Mouse (Mus musculus) liver, embryonic 15.5 days (tissue): ENCODE measurements at regions not wholly inside any gene's neighbourhood (a gene's known extent, or its start where the extent isn't known, plus 50 kb on each side); places are given as distances from the start of the nearest gene placed in this dataset.

Experiments used
- ATAC-seq: fragments of 200-750 bp; cut with Nextera tagmentation; 2 replicates; pipeline ENCODE4 v1.8.0; 2017; ENCODE audit warnings: moderate number of reproducible peaks, mild to moderate bottlenecking, moderate library complexity; ENCODE audit not compliant: insufficient read depth
- H3K27ac ChIP-seq: fragments of 300-500 bp; sonication (generic); replicated peaks from 2 replicates; pipeline ENCODE4 v1.5.1; 2015; ENCODE audit warnings: mild to moderate bottlenecking, inconsistent platforms
- H3K27me3 ChIP-seq: fragments of 300-500 bp; sonication (generic); 2 replicates; pipeline ENCODE4 v1.6.1; 2015; ENCODE audit warnings: mild to moderate bottlenecking, inconsistent platforms
- H3K36me3 ChIP-seq: fragments of 300-500 bp; sonication (generic); replicated peaks from 2 replicates; pipeline ENCODE4 v1.6.1; 2015; ENCODE audit warnings: moderate library complexity, mild to moderate bottlenecking, inconsistent platforms
- H3K4me1 ChIP-seq: fragments of 300-500 bp; sonication (generic); replicated peaks from 2 replicates; pipeline ENCODE4 v1.6.1; 2015; ENCODE audit warnings: inconsistent platforms
- H3K4me2 ChIP-seq: fragments of 300-500 bp; sonication (generic); 2 replicates; pipeline ENCODE4 v1.6.1; 2015; ENCODE audit warnings: moderate library complexity, mild to moderate bottlenecking, inconsistent platforms
- H3K4me3 ChIP-seq: fragments of 300-500 bp; sonication (generic); replicated peaks from 2 replicates; pipeline ENCODE4 v1.5.1; 2015; ENCODE audit warnings: mild to moderate bottlenecking, inconsistent platforms
- H3K9ac ChIP-seq: fragments of 300-500 bp; sonication (generic); 2 replicates; pipeline ENCODE4 v1.6.1; 2015; ENCODE audit warnings: moderate library complexity, mild to moderate bottlenecking, inconsistent platforms
- H3K9me3 ChIP-seq: fragments of 300-500 bp; sonication (generic); replicated peaks from 2 replicates; pipeline ENCODE4 v1.6.1; 2016; ENCODE audit warnings: inconsistent platforms
- WGBS: fragments of 180-500 bp; shearing (Covaris S2); methylation state at CpG from one replicate; pipeline ENCODE4 v1.1.7; 2015; ENCODE audit warnings: mixed read lengths; ENCODE audit not compliant: insufficient replicate concordance; 5-methylcytosine and 5-hydroxymethylcytosine counted together

DNA sequence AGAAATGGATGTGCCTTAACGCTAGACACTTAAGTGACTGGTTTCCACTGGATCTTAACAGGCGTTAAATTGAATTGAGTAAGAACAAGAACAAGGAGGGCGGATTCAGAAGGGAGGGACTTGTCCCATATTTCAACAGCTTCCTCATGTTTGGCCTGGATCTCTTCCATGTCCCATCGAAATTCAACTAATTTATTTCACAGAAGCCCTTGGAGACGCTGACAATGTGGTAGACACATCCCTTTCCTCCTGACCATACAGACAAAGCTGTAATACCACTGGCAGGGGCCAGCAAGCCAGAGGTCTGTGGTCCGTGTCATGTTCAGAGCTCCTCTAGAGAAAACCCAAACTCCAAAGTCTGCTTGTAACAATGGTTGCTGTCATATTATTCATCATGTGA is 147.2 kb downstream of the Dact1 start:
- no peaks in the 10 kb centered on the region for H3K4me1 ChIP-seq
- H3K27me3 ChIP-seq = no peaks in the 10 kb centered on the region
- H3K27ac ChIP-seq = no peak overlapping the region
- ATAC-seq = no peak
- H3K9ac ChIP-seq = no peak overlapping the region
- WGBS = 64% methylated on average over 6 of the region's 6 CpGs
- no peaks in the 10 kb centered on the region for H3K9me3 ChIP-seq
- H3K4me3 ChIP-seq = no peak overlapping the region
- H3K36me3 ChIP-seq = no peaks in the 10 kb centered on the region
- H3K4me2 ChIP-seq = no peak overlapping the region

DNA sequence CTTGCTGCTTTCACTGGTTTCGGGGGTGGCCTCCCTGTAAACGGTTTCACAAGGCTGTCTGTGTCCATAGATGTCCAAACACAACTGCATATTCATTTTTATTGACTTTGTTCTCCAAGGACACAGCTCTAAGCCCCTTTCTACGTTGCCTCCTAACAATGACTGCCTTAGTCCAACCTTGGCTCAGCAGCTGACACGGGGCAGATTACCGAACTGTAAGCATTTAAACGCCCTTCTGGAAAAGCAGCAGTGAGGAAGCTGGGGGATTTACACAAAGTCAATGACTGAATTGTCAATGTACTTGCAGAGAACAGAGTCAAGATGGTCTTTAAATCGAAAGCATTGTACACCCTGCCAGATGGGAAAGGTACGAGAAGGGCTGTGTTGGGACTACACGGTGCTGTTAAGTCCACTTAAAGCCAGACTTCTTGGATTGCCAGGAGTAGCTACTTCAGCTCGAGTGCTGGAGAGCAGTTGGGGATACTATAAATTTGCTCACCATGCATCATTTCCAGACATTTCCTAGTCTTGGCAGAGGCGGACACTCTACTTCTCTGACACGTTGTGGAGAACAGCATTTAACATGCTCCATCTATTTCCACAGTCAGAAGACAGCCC is 149.0 kb downstream of the Dact1 start:
- Histone ChIP-seq H3K36me3 (no peaks in the 10 kb centered on the region), H3K4me2 (no peak overlapping the region), H3K27me3 (no peaks in the 10 kb centered on the region), H3K9me3 (no peaks in the 10 kb centered on the region), H3K9ac (no peak overlapping the region), H3K4me1 (no peaks in the 10 kb centered on the region), H3K27ac (no peak overlapping the region), H3K4me3 (no peak overlapping the region)
- WGBS = 59% methylated on average over 12 of the region's 12 CpGs
- no peak for ATAC-seq

DNA sequence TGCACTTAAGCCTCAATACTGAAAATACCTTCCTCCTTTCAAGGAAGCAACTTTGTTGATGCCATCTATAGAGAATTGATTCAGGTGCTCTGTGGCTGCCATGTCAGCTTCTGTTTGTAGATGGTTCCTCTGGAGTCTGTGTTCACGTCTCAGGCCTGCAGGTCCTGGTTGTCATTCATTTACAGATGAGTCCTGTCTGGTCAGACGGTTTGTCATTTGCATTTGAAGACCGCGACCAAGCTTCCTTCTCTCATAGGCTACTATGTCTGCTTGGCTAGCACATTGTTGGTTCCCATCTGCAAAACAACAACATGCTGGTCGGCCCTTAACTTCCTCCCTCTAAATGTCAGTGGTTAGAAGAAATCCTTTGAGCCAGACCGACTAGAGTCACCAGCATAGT is 151.0 kb downstream of the Dact1 start:
- H3K36me3 ChIP-seq = no peaks in the 10 kb centered on the region
- H3K27ac ChIP-seq = no peak overlapping the region
- H3K27me3 ChIP-seq = no peaks in the 10 kb centered on the region
- H3K9ac ChIP-seq = no peak overlapping the region
- ATAC-seq = no peak
- WGBS = 40% methylated on average over 6 of the region's 6 CpGs
- no peak overlapping the region for H3K4me3 ChIP-seq
- no peaks in the 10 kb centered on the region for H3K4me1 ChIP-seq
- no peaks in the 10 kb centered on the region for H3K9me3 ChIP-seq
- no peak overlapping the region for H3K4me2 ChIP-seq

DNA sequence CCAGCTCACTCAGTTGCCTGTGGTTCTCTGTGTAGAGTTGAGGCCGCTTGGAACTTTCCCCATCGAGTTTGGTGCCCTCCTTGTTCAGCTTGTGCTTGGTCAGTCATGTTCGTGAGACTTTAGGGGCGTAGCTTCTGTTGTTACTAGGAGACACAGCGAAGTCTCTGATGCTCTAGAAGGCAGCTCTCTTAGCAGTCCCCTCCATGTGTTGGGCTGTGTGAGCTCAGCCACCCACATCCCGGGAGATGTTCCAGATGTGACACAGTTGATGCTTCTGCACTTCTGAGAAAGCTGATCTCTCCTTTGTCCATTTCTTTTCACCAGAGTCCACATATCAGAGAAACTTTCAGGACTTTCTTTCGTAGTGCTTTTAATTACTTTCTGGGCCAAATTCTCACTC is 158.1 kb downstream of the Dact1 start:
- no peak overlapping the region for H3K4me3 ChIP-seq
- ATAC-seq = no peak
- no peak overlapping the region for H3K4me2 ChIP-seq
- H3K27me3 ChIP-seq = no peaks in the 10 kb centered on the region
- no peaks in the 10 kb centered on the region for H3K4me1 ChIP-seq
- no peak overlapping the region for H3K27ac ChIP-seq
- 59% methylated on average over 7 of the region's 7 CpGs for WGBS
- H3K9ac ChIP-seq = no peak overlapping the region
- H3K36me3 ChIP-seq = no peaks in the 10 kb centered on the region
- no peaks in the 10 kb centered on the region for H3K9me3 ChIP-seq

DNA sequence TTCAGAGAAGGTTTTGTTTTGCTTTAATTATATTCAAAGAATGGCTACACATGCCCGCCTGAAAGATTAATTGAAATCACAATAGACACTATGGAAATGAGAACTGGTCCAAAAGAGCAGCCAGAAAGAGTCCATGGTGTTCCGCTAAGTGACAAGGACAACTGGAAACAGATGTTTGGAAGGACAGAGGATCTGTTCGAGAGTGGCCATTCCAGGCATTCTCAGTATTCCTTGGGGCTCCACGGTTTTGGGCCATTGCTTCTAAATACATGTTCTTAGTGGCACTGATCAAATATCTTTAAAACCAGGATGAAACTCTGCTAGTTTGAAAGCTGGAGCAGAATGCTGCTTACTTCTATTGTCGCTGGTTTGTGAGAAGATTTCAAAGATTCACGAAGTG is 158.6 kb downstream of the Dact1 start:
- H3K27me3 ChIP-seq = no peaks in the 10 kb centered on the region
- H3K4me2 ChIP-seq = no peak overlapping the region
- ATAC-seq = no peak
- WGBS = 62% methylated on average over 6 of the region's 6 CpGs
- no peaks in the 10 kb centered on the region for H3K36me3 ChIP-seq
- no peak overlapping the region for H3K9ac ChIP-seq
- H3K4me3 ChIP-seq = no peak overlapping the region
- no peaks in the 10 kb centered on the region for H3K4me1 ChIP-seq
- H3K27ac ChIP-seq = no peak overlapping the region
- no peaks in the 10 kb centered on the region for H3K9me3 ChIP-seq

DNA sequence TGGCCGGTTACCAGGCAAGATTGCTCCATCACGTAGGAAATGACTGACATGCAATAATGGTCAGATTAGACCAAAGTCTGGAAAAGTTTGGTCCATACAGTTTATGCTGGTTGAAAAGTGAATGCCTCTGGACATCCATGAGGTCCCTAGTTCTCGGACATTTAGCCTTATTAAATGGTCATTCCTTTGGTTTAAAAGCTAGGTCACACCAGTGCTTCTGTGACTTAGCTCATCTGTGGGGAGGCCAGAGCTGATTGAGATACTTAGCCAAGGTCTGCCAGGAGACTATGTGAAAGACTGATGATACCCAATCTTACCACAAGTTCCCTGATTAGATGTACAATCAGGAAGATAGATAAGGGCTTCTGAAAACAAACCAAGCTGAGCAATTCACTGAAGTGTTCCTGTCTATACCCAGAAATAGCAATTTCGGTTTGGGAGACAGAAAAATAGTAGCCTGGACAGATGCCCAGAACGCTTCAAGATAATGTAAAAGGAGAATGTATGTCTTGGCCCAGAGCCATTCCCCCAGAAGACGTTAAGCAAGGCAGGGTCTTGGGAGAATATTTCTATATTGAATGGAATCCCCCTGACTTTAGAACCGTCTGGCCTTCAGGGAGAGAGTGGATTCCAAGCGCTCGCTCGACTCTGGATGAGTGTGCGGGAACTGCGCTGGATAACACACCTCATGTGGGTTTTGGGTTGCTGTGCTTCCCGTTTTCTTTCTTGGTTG is 161.5 kb downstream of the Dact1 start:
- Histone ChIP-seq H3K9me3 (no peaks in the 10 kb centered on the region), H3K27me3 (no peaks in the 10 kb centered on the region), H3K27ac (no peak overlapping the region), H3K4me2 (no peak overlapping the region), H3K4me3 (no peak overlapping the region), H3K4me1 (no peaks in the 10 kb centered on the region), H3K9ac (no peak overlapping the region), H3K36me3 (no peaks in the 10 kb centered on the region)
- WGBS = 63% methylated on average over 13 of the region's 13 CpGs
- ATAC-seq = no peak

DNA sequence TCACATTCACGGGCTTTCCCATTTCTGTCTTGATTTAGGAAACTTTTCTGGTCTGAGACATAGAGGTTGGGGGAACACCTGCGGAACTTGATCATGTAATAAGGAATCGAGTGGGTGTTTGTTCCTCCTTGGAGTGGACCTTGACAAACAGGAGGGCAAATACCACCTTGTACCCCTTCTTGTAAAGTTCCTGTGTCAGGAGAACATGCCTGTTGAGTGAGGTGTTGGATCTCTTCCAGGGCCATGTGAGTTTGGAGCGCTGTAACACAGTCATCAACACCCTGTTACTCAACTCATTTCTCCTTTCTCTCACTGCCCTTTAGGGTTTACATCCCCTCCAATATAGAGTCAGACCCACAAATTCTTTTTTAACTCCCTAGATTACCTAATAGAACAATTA is 162.0 kb downstream of the Dact1 start:
- Histone ChIP-seq H3K36me3 (no peaks in the 10 kb centered on the region), H3K27ac (no peak overlapping the region), H3K4me2 (no peak overlapping the region), H3K9ac (no peak overlapping the region), H3K9me3 (no peaks in the 10 kb centered on the region), H3K4me1 (no peaks in the 10 kb centered on the region), H3K27me3 (no peaks in the 10 kb centered on the region), H3K4me3 (no peak overlapping the region)
- no peak for ATAC-seq
- WGBS = 69% methylated on average over 4 of the region's 4 CpGs

DNA sequence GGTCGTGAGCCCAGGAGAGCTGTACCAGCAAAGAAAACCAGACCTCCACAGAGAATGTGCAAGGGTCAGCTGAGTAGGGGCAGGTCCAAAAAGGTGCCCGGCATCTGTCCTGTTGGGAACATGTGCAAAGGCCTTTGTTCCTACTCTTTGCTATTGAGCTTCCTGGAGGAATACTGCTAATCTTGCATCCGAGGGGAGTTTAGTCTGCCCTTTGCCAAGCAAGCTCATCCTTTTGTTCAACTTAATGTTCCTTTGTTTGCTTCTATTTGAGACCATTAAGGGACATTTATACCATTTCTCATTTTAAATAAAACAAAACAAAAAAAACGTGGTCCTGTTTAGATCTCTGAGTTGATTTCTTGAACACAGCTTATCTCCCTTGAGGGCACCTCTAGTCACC is 166.6 kb downstream of the Dact1 start:
- Histone ChIP-seq H3K4me3 (no peak overlapping the region), H3K36me3 (no peaks in the 10 kb centered on the region), H3K4me2 (no peak overlapping the region), H3K9me3 (no peaks in the 10 kb centered on the region), H3K4me1 (no peaks in the 10 kb centered on the region), H3K27me3 (no peaks in the 10 kb centered on the region), H3K27ac (no peak overlapping the region), H3K9ac (no peak overlapping the region)
- WGBS = 52% methylated on average over 4 of the region's 4 CpGs
- no peak for ATAC-seq

DNA sequence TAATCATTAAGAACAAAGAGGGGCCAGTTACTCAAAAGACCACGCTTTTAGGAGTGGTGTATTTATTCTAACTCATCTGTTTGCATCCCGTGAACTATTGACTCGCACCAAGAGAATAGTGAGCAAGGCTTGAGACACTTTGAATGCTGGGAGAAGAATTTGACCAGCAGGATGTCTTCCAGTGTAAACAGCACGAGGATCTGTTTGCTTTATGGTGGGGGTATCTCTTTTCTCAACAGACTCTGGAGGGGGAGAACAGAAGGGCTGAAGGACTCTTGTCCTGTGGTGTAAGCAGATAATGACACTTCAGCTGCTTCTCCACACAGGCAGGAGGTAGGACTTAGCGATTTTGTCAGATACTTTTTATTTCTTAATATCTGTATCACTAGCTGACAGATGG is 168.0 kb downstream of the Dact1 start:
- Histone ChIP-seq H3K27me3 (no peaks in the 10 kb centered on the region), H3K9me3 (no peaks in the 10 kb centered on the region), H3K36me3 (no peaks in the 10 kb centered on the region), H3K4me3 (no peak overlapping the region), H3K4me2 (no peak overlapping the region), H3K4me1 (no peaks in the 10 kb centered on the region), H3K9ac (no peak overlapping the region), H3K27ac (no peak overlapping the region)
- ATAC-seq = no peak
- WGBS = 33% methylated on average over 5 of the region's 5 CpGs

DNA sequence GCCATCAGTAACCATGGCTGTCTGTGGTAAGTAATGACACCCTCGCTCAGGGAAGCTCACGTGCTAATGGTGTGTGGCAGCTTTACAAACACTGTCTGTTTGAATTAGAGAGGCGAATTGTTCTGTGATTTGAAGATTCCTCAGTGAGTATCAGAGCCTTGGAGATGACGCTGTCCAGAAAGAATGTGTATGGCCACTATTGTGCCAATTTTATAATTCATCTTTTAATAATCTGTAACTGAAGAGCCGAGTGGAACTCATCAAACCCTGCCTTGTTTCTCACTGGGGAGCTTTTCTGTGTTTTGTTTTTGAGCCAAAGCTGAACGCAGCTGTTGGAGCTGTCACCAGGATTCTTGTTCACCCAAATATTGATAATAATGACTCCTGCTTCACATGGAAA is 171.7 kb downstream of the Dact1 start:
- H3K27ac ChIP-seq = no peak overlapping the region
- no peak for ATAC-seq

DNA sequence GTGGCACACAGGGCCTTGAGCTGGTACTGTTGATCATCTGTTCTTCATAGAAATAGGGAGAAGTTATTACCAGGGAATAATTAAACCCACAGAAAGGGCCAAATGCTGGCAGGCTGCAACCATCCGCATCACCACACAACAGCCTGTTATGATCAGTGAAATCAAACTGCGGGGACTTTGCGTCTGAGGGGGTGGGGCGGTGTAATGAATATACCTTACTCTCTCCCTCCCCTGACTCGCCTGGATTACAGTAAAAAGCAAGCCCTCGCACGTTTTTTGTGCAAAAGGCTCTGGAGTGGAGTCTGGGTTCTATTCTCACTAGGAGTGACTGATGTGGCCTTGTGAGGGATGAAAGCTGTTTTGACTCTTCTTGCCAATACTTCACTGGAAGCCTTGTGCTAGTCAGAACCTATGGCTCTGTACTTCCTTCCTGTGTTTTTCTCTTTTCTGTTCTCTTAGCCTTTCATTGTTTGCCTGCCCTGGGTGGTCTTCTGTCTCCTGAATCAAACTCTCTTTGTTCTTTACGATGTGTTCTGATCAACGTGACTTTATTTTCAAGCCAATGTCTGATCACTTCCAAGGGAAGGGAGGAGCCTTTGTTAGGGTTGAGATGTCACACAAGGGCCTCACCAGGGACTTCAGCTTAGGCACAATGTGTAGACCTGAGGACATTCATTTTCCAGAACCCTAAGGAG is 172.4 kb downstream of the Dact1 start:
- Histone ChIP-seq H3K27ac (no peak overlapping the region), H3K4me3 (no peak overlapping the region), H3K4me2 (no peak overlapping the region), H3K27me3 (no peaks in the 10 kb centered on the region), H3K9ac (no peak overlapping the region), H3K9me3 (no peaks in the 10 kb centered on the region), H3K4me1 (no peaks in the 10 kb centered on the region), H3K36me3 (no peaks in the 10 kb centered on the region)
- 56% methylated on average over 9 of the region's 9 CpGs for WGBS
- ATAC-seq = no peak

More for the DNA sequence above, 171.7 kb downstream of the Dact1 start:
- 64% methylated on average over 6 of the region's 6 CpGs for WGBS
- Histone ChIP-seq H3K9ac (no peak overlapping the region), H3K4me2 (no peak overlapping the region), H3K4me1 (no peaks in the 10 kb centered on the region), H3K9me3 (no peaks in the 10 kb centered on the region), H3K27me3 (no peaks in the 10 kb centered on the region), H3K4me3 (no peak overlapping the region), H3K36me3 (no peaks in the 10 kb centered on the region)
